Mouse (Mus musculus) lung, embryonic 15.5 days (tissue): Measurements from ENCODE around the gene Usp50. TPM values are rescaled to one million over a fixed set of nuclear protein-coding genes. Genes with fewer than 3 reads are reported as not detected.

Experiments
- ATAC-seq: fragments of 200-750 bp; cut with Nextera tagmentation; 2 replicates; pipeline ENCODE4 v1.8.0; 2017; ENCODE audit warnings: moderate number of reproducible peaks, borderline replicate concordance; ENCODE audit not compliant: low FRiP score, low TSS enrichment; ENCODE audit errors: extremely low read depth
- H3K27ac ChIP-seq: fragments of 300-500 bp; sonication (generic); 2 replicates; pipeline ENCODE4 v1.5.1; 2015; ENCODE audit warnings: moderate library complexity, mild to moderate bottlenecking, inconsistent platforms
- H3K27me3 ChIP-seq: fragments of 300-500 bp; sonication (generic); 2 replicates; pipeline ENCODE4 v1.6.1; 2015; ENCODE audit warnings: inconsistent platforms
- H3K36me3 ChIP-seq: fragments of 300-500 bp; sonication (generic); 2 replicates; pipeline ENCODE4 v1.6.1; 2015; ENCODE audit warnings: inconsistent platforms
- H3K4me1 ChIP-seq: fragments of 300-500 bp; sonication (generic); 2 replicates; pipeline ENCODE4 v1.6.1; 2015; ENCODE audit warnings: inconsistent platforms
- H3K4me2 ChIP-seq: fragments of 300-500 bp; sonication (generic); 2 replicates; pipeline ENCODE4 v1.6.1; 2015; ENCODE audit warnings: inconsistent platforms, mild to moderate bottlenecking, moderate library complexity
- H3K4me3 ChIP-seq: fragments of 300-500 bp; sonication (generic); 2 replicates; pipeline ENCODE4 v1.5.1; 2015; ENCODE audit warnings: mild to moderate bottlenecking, inconsistent platforms
- H3K9ac ChIP-seq: fragments of 300-500 bp; sonication (generic); 2 replicates; pipeline ENCODE4 v1.6.1; 2015; ENCODE audit warnings: inconsistent platforms
- H3K9me3 ChIP-seq: fragments of 300-500 bp; sonication (generic); 2 replicates; pipeline ENCODE4 v1.6.1; 2016; ENCODE audit warnings: inconsistent platforms
- WGBS: fragments of 180-500 bp; shearing (Covaris S2); methylation state at CpG from one replicate; pipeline ENCODE4 v1.1.7; 2015; 5-methylcytosine and 5-hydroxymethylcytosine counted together
- polyA plus RNA-seq: library from polyadenylated mRNA; unstranded; fragments of >200 nt; fragmentation: Nextera tagmentation; extraction: Ambion mirVana; gene quantifications from 2 replicates; pipeline ENCODE4 v1.2.1, GENCODE M21; 2015

Gene Usp50
- polyA plus RNA-seq, 1 experiment from 2014 or later: 2.3 TPM

DNA sequence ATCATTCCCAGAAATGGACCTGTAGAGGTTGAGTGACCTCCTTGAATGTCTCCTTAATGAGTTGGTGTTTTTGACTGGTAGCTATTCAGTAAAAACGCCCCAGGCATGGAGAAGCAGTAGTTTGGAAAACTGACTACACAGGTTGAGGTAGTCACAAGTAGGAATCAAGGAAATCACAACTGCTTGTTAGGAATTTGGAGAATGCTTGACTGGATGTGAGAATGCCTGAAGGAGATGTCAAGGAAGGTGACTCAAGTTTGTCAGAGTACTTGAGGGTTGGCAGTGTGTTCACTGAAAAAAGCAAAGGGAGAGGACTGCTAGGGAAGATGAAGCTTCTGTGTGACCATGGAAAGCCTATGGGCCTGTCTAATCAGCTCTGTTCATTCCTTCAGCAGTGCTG is 105.9 kb downstream of the Usp50 start:
- H3K27ac ChIP-seq: no peak overlapping the region
- no peaks in the 10 kb centered on the region for H3K27me3 ChIP-seq
- ATAC-seq: no peak
- peaks cover 9% of the 10 kb centered on the region; the same call in 1 of the 2 replicates for H3K36me3 ChIP-seq
- H3K4me3 ChIP-seq: no peak overlapping the region
- peaks cover 24% of the 10 kb centered on the region for H3K4me1 ChIP-seq
- no peak overlapping the region for H3K4me2 ChIP-seq
- 76% methylated on average over 1 of the region's 1 CpGs for WGBS
- H3K9ac ChIP-seq: no peak overlapping the region
- H3K9me3 ChIP-seq: no peaks in the 10 kb centered on the region

- peak within 1 kb of the TSS; percentile 95 for H3K4me3 ChIP-seq
- peak within 1 kb of the TSS; percentile 97 for H3K9ac ChIP-seq
- no peaks in the 10 kb centered on the region for H3K9me3 ChIP-seq
- peaks cover 9% of the 10 kb centered on the region; the same call in 1 of the 2 replicates for H3K36me3 ChIP-seq
- 21% methylated on average over 12 of the region's 12 CpGs for WGBS
- no peaks in the 10 kb centered on the region for H3K27me3 ChIP-seq
- no peak for ATAC-seq
- peaks cover 26% of the 10 kb centered on the region for H3K4me1 ChIP-seq
- H3K4me2 ChIP-seq: peak within 1 kb of the TSS; percentile 69
- H3K27ac ChIP-seq: peak within 1 kb of the TSS; percentile 100
Observed at GRCm38 (mm10) chr2:126676122-126676515, 107.2 kb downstream of the Usp50 start, which contains the start of gene Gabpb1. Gabpb1 (minus strand) TSS chr2:126676337.

GRCm38 (mm10) chr2:126675169-126676121 is 107.8 kb downstream of the Usp50 start:
- H3K4me2 ChIP-seq: peak overlapping the region; percentile 69
- peaks cover 8% of the 10 kb centered on the region; the same call in 1 of the 2 replicates for H3K36me3 ChIP-seq
- H3K9ac ChIP-seq: peak overlapping the region; percentile 97
- no peaks in the 10 kb centered on the region for H3K27me3 ChIP-seq
- H3K4me3 ChIP-seq: peak overlapping the region; percentile 95
- peak overlapping the region; percentile 100 for H3K27ac ChIP-seq
- no peaks in the 10 kb centered on the region for H3K9me3 ChIP-seq
- ATAC-seq: peak; percentile 92
- peaks cover 26% of the 10 kb centered on the region for H3K4me1 ChIP-seq
- under 1% methylated on average over 85 of the region's 99 CpGs for WGBS

- Histone ChIP-seq H3K27ac (peak overlapping the region; percentile 100), H3K36me3 (peaks cover 5% of the 10 kb centered on the region; the same call in 1 of the 2 replicates), H3K4me2 (peak overlapping the region; percentile 69), H3K4me3 (peak overlapping the region; percentile 95), H3K27me3 (no peaks in the 10 kb centered on the region), H3K4me1 (peaks cover 26% of the 10 kb centered on the region), H3K9ac (peak overlapping the region; percentile 97), H3K9me3 (no peaks in the 10 kb centered on the region)
- under 1% methylated on average over 63 of the region's 77 CpGs for WGBS
- ATAC-seq: peak; percentile 64
Observed at GRCm38 (mm10) chr2:126674441-126675168, 108.7 kb downstream of the Usp50 start.

DNA sequence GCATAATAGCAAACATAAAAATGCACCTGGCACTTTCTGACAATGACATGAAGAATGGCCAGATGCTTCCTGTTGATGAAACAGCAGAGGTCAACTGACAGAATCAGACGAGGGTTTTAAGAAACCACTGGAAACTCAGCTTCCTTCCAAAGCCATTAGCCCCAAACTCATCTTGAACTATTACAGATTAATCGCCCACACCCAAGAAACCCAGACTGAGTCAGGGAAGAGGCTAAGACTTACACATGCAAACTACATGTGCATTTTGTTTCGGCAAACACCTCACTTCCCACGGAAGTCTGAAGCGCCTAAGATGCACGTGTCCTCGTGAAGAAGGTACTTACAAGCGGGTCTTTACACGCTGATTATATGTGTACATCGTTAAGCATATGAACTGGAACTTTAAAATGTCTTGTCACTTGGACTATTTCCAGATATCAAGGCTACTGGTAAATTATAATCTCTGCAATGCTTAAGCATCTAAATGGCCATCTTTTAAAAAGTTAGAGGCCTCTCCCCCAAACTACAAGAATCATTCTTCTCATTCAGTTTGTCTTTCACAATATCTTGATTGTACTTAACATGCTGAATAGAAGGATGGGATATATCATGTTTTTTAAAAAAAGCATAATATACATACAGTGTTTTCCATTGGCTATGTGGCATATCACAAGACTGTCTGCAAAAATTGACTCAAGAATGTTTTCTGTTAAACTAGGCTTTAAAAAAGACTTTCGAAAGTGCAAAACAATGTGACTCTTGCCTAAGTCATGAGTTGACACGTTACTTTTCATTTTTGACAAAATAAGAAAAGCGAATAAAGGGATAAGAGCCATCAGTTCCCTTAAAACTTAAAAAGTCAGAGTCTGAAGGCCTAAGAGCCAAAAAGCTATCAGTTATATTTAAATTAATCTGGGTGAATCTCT is 109.7 kb downstream of the Usp50 start:
- Histone ChIP-seq H3K9me3 (no peaks in the 10 kb centered on the region), H3K36me3 (no peaks in the 10 kb centered on the region), H3K4me2 (peak overlapping the region; percentile 69), H3K4me1 (peaks cover 26% of the 10 kb centered on the region), H3K4me3 (peak overlapping the region; percentile 95), H3K9ac (peak overlapping the region; percentile 97), H3K27ac (no peak overlapping the region), H3K27me3 (no peaks in the 10 kb centered on the region)
- 41% methylated on average over 13 of the region's 13 CpGs for WGBS
- no peak for ATAC-seq

- Histone ChIP-seq H3K27ac (no peak overlapping the region), H3K27me3 (no peaks in the 10 kb centered on the region), H3K36me3 (no peaks in the 10 kb centered on the region), H3K4me1 (peaks cover 14% of the 10 kb centered on the region), H3K9ac (no peak overlapping the region), H3K4me3 (no peak overlapping the region), H3K9me3 (no peaks in the 10 kb centered on the region), H3K4me2 (no peak overlapping the region)
- no peak for ATAC-seq
- 79% methylated on average over 5 of the region's 5 CpGs for WGBS
Observed at GRCm38 (mm10) chr2:126668621-126669252, 114.5 kb downstream of the Usp50 start.

DNA sequence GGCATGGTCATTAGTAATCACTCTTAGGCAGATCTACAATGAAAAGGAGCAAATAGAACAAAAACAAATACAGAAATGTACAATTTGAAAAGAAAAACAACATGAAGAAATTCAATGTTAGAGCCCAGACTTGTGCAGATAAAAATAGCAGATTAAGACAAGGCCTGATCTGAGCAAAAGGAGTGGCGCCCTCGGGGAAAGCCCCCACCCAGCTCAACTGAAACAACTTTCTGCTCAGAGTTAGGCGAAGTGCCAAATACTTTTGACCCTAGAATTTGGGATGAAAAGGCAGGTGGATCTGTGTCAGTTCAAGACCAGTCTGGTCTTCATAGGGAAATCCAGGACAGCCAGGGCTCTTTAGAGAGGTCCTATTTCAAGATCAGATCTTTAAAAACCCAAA is 117.3 kb downstream of the Usp50 start:
- H3K9ac ChIP-seq: no peak overlapping the region
- no peaks in the 10 kb centered on the region for H3K36me3 ChIP-seq
- no peak overlapping the region for H3K4me2 ChIP-seq
- no peaks in the 10 kb centered on the region for H3K27me3 ChIP-seq
- WGBS: 79% methylated on average over 3 of the region's 3 CpGs
- H3K9me3 ChIP-seq: no peaks in the 10 kb centered on the region
- no peak overlapping the region for H3K4me3 ChIP-seq
- H3K4me1 ChIP-seq: no peaks in the 10 kb centered on the region
- ATAC-seq: no peak
- H3K27ac ChIP-seq: no peak overlapping the region

DNA sequence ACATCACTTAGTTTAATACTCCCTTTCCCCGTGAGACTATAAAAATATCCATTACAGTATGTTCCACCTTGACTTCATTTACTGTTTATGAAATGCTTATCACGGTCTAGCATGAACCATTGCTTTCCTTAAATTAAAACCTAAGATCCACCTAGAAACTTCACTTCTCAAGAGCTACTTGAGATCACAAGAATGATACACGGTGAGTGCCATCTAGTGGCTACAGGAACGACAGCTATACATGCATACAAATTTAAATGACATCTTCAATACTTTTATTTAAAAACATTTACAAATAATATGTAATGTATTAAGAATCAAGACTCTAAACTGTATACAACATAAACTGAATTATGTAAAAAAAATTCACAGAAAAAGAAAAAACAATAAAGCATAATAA is 119.8 kb downstream of the Usp50 start:
- no peak for ATAC-seq
- Histone ChIP-seq H3K9ac (no peak overlapping the region), H3K4me1 (no peaks in the 10 kb centered on the region), H3K27ac (no peak overlapping the region), H3K9me3 (no peaks in the 10 kb centered on the region), H3K4me2 (no peak overlapping the region), H3K36me3 (no peaks in the 10 kb centered on the region), H3K4me3 (no peak overlapping the region), H3K27me3 (no peaks in the 10 kb centered on the region)
- WGBS: 42% methylated on average over 4 of the region's 4 CpGs

Other genes starting within 250 kb of the Usp50 start
- 1.3 and 1.5 TPM in 2 replicates for gene Slc27a2, start 231.1 kb downstream of the Usp50 start, polyA plus RNA-seq
- gene Hdc, start 164.2 kb downstream of the Usp50 start, polyA plus RNA-seq: 5.4 and 7.4 TPM in 2 replicates
- gene Gabpb1, start 107.1 kb downstream of the Usp50 start, polyA plus RNA-seq: 61.8 and 62.0 TPM in 2 replicates
- 40.8 and 44.1 TPM in 2 replicates for gene Usp8, start 76.1 kb downstream of the Usp50 start, polyA plus RNA-seq
- gene Trpm7, start 92.8 kb upstream of the Usp50 start, polyA plus RNA-seq: 40.8 and 45.1 TPM in 2 replicates
- gene Sppl2a, start 149.8 kb upstream of the Usp50 start, polyA plus RNA-seq: 40.7 and 42.1 TPM in 2 replicates
- gene Ap4e1, start 225.2 kb upstream of the Usp50 start, polyA plus RNA-seq: 9.1 and 11.3 TPM in 2 replicates